ENCODE assay signal across 9 mouse cellular contexts in the genomic region with DNA sequence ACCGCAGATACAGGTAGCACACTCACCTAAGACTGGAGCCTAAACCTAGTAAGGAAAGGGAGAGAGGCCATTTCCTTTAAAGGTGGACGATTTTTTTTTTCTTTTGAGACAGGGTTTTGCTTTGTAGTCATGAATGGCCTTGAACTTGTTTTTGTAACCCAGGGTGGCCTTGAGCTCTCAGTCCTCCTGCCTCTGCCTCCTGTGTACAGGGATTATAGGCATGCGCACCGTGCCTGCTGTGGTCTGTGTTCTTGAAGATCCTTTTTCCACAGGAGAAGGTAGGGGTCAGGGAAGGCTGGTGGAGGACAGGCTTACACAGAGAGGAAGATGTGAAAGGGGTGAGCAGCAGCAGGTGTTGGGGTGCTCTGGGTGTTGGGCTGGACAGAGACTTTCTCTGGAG. TPM values are rescaled to one million over a fixed set of nuclear protein-coding genes. Genes with fewer than 3 reads are reported as not detected.
DNase-seq lines count a peak whose midpoint lies in the region; ATAC-seq and TF ChIP-seq lines count a peak whose summit lies in the region.
"Had no signal": no experiment of that assay in that cellular context is flagged by ENCODE, and none has a peak within 500 bp of the region (broad histone marks: within the 10 kb centered on the region; RNA-seq: fewer than 3 reads in every experiment).

No protein-coding gene starts in this region.

- TF ChIP-seq POLR2A in embryonic fibroblast, embryonic 13.5 days (IDR thresholded peaks at IDR 0.05; ENCODE audit: low read depth, low read length): no peak

- ATAC-seq in kidney, embryonic 14.5 days (ENCODE audit: low FRiP score, low TSS enrichment): no peak
- ATAC-seq in intestine, embryonic 15.5 days: no peak
- ATAC-seq in midbrain, embryonic 16.5 days: no peak

- no peak overlapping the region for H3K9ac ChIP-seq in kidney, embryonic 14.5 days (ENCODE audit: low read depth, low read length)
- 0 out of 2 replicates have a peak overlapping the region, but pooled peaks have one; percentile 88 for H3K9ac ChIP-seq in intestine, embryonic 15.5 days
- peak overlapping the region; percentile 94; the same call in 1 of the 2 replicates for H3K9ac ChIP-seq in midbrain, embryonic 16.5 days (ENCODE audit: low read depth, low read length)

- no peak for DNase-seq in kidney, adult 11 months
- no peak for DNase-seq in urinary bladder, postnatal 36 days (ENCODE audit: low spot score in 2 of 2)
- no peak for DNase-seq in thymus, postnatal 4 days
- DNase-seq in kidney, postnatal 14 days: no peak

- no peak overlapping the region for H3K27ac ChIP-seq in kidney, embryonic 14.5 days (ENCODE audit: low read depth, low read length)
- no peak overlapping the region for H3K27ac ChIP-seq in embryonic fibroblast, embryonic 13.5 days (ENCODE audit: insufficient read depth, low read length)
- H3K27ac ChIP-seq in intestine, embryonic 15.5 days: no peak overlapping the region
- no peak overlapping the region for H3K27ac ChIP-seq in midbrain, embryonic 16.5 days (ENCODE audit: low read length)

- no peaks in the 10 kb centered on the region for H3K9me3 ChIP-seq in kidney, embryonic 14.5 days (ENCODE audit: control insufficient read depth, low read length)
- no peaks in the 10 kb centered on the region for H3K9me3 ChIP-seq in intestine, embryonic 15.5 days
- no peaks in the 10 kb centered on the region for H3K9me3 ChIP-seq in midbrain, embryonic 16.5 days (replicated peaks; ENCODE audit: control insufficient read depth, low read length, poor library complexity, severe bottlenecking)
- H3K9me3 ChIP-seq: G1E had no signal

- no peak for TF ChIP-seq CTCF in embryonic fibroblast, embryonic 13.5 days (IDR thresholded peaks at IDR 0.05; ENCODE audit: borderline replicate concordance, insufficient read depth, low read length)

- 68% methylated on average over 4 of the region's 4 CpGs for WGBS in kidney, embryonic 14.5 days
- WGBS in intestine, embryonic 15.5 days: 71% methylated on average over 4 of the region's 4 CpGs
- 68% methylated on average over 4 of the region's 4 CpGs for WGBS in midbrain, embryonic 16.5 days

- H3K4me3 ChIP-seq in kidney, embryonic 14.5 days (ENCODE audit: low read length): no peak overlapping the region; the same call in 1 of the 2 replicates
- peak overlapping the region; percentile 73; the same call in 1 of the 2 replicates for H3K4me3 ChIP-seq in embryonic fibroblast, embryonic 13.5 days (ENCODE audit: insufficient read depth, low read length)
- H3K4me3 ChIP-seq in intestine, embryonic 15.5 days (replicated peaks): peak overlapping the region; percentile 98; the same call in 1 of the 2 replicates
- peak overlapping the region; percentile 88; the same call in 1 of the 2 replicates for H3K4me3 ChIP-seq in midbrain, embryonic 16.5 days (ENCODE audit: low read depth, low read length)

- no peaks in the 10 kb centered on the region for H3K27me3 ChIP-seq in kidney, embryonic 14.5 days (ENCODE audit: control insufficient read depth, insufficient read depth, low read length)
- H3K27me3 ChIP-seq in intestine, embryonic 15.5 days (replicated peaks): no peaks in the 10 kb centered on the region
- no peaks in the 10 kb centered on the region for H3K27me3 ChIP-seq in midbrain, embryonic 16.5 days (ENCODE audit: control insufficient read depth, insufficient read depth, low read depth, low read length)

- no peaks in the 10 kb centered on the region; the same call in 1 of the 2 replicates for H3K36me3 ChIP-seq in kidney, embryonic 14.5 days (ENCODE audit: control insufficient read depth, insufficient read depth, low read length)
- H3K36me3 ChIP-seq in intestine, embryonic 15.5 days: 0 out of 2 replicates have a peak, but pooled peaks cover 2% of the 10 kb centered on the region
- no peaks in the 10 kb centered on the region for H3K36me3 ChIP-seq in midbrain, embryonic 16.5 days (ENCODE audit: control insufficient read depth, insufficient read depth, low read length)

- peak overlapping the region; percentile 81; the same call in 1 of the 2 replicates for H3K4me2 ChIP-seq in kidney, embryonic 14.5 days (replicated peaks; ENCODE audit: low read depth, low read length)
- peak overlapping the region; percentile 87; the same call in 1 of the 2 replicates for H3K4me2 ChIP-seq in intestine, embryonic 15.5 days (replicated peaks)
- peak overlapping the region; percentile 62 for H3K4me2 ChIP-seq in midbrain, embryonic 16.5 days (ENCODE audit: low read length)

- peaks cover 15% of the 10 kb centered on the region for H3K4me1 ChIP-seq in kidney, embryonic 14.5 days (ENCODE audit: control insufficient read depth, insufficient read depth, low read length)
- peaks cover 27% of the 10 kb centered on the region for H3K4me1 ChIP-seq in embryonic fibroblast, embryonic 13.5 days (ENCODE audit: control insufficient read depth, insufficient read depth, low read length)
- peaks cover 34% of the 10 kb centered on the region for H3K4me1 ChIP-seq in intestine, embryonic 15.5 days (replicated peaks)
- H3K4me1 ChIP-seq in midbrain, embryonic 16.5 days (ENCODE audit: control insufficient read depth, insufficient read depth, low read length): peaks cover 27% of the 10 kb centered on the region

RNA-seq across cellular contexts. Expression of a gene that starts 1.6 kb away (rescaled TPM):
- 12.6 and 14.6 TPM in 2 replicates for polyA plus RNA-seq in kidney, embryonic 14.5 days (2014; fragmentation: Nextera tagmentation; extraction: Ambion mirVana)
- 33.4 and 44.5 TPM in 2 replicates for polyA plus RNA-seq in embryonic fibroblast, embryonic 13.5 days (2011; ENCODE audit: insufficient read length, low read depth, missing spikeins)
- 11.7 and 12.1 TPM in 2 replicates for polyA plus RNA-seq in intestine, embryonic 15.5 days (2015; fragmentation: Nextera tagmentation; extraction: Ambion mirVana)
- 27.6 and 32.3 TPM in 2 replicates for polyA plus RNA-seq in midbrain, embryonic 16.5 days (2015; fragmentation: Nextera tagmentation; extraction: Ambion mirVana)

RNA-seq across cellular contexts. Expression of a gene that starts 15.5 kb away (rescaled TPM):
- polyA plus RNA-seq in kidney, embryonic 14.5 days (2014; fragmentation: Nextera tagmentation; extraction: Ambion mirVana): 38.2 and 75.6 TPM in 2 replicates
- 25.3 and 37.2 TPM in 2 replicates for polyA plus RNA-seq in embryonic fibroblast, embryonic 13.5 days (2011; ENCODE audit: insufficient read length, low read depth, missing spikeins)
- 45.8 and 49.8 TPM in 2 replicates for polyA plus RNA-seq in intestine, embryonic 15.5 days (2015; fragmentation: Nextera tagmentation; extraction: Ambion mirVana)
- polyA plus RNA-seq in midbrain, embryonic 16.5 days (2015; fragmentation: Nextera tagmentation; extraction: Ambion mirVana): 44.2 and 46.5 TPM in 2 replicates

RNA-seq across cellular contexts. Expression of a gene that starts 39.7 kb away (rescaled TPM):
- 22.3 and 23.1 TPM in 2 replicates for polyA plus RNA-seq in kidney, embryonic 14.5 days (2014; fragmentation: Nextera tagmentation; extraction: Ambion mirVana)
- polyA plus RNA-seq in embryonic fibroblast, embryonic 13.5 days (2011; ENCODE audit: insufficient read length, low read depth, missing spikeins): 7.9 and 9.0 TPM in 2 replicates
- 19.5 and 22.4 TPM in 2 replicates for polyA plus RNA-seq in intestine, embryonic 15.5 days (2015; fragmentation: Nextera tagmentation; extraction: Ambion mirVana)
- 55.5 and 58.8 TPM in 2 replicates for polyA plus RNA-seq in midbrain, embryonic 16.5 days (2015; fragmentation: Nextera tagmentation; extraction: Ambion mirVana)

RNA-seq across cellular contexts. Expression of a gene that starts 58.3 kb away (rescaled TPM):
- polyA plus RNA-seq in kidney, embryonic 14.5 days (2014; fragmentation: Nextera tagmentation; extraction: Ambion mirVana): not detected in 2 replicates
- not detected in 2 replicates for polyA plus RNA-seq in embryonic fibroblast, embryonic 13.5 days (2011; ENCODE audit: insufficient read length, low read depth, missing spikeins)
- not detected in 2 replicates for polyA plus RNA-seq in intestine, embryonic 15.5 days (2015; fragmentation: Nextera tagmentation; extraction: Ambion mirVana)
- polyA plus RNA-seq in midbrain, embryonic 16.5 days (2015; fragmentation: Nextera tagmentation; extraction: Ambion mirVana): not detected in 2 replicates
- polyA plus RNA-seq: G1E had no signal
